Mouse (Mus musculus): ENCODE results near the gene Sbp.

DNA sequence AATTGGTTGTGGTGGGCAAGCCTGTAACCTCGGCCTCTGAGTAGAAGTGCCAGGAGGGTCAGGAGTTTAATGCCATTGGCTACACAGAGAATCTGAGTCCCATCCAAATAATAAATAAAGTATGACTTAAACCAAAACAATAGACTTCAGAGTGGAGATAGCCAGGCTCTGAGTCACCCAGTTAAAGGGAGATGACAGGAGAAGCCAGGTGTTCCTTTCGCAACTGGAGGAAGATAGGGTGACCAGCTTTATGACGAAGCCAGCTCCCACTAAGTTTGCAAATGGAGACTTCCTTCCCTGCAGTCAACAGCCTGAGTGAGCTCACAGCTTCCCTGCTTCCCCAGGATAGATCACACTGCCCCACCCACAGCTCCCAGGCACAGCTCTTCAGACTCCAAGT lies 38.0 kb downstream of the Sbp start:
- TF ChIP-seq CTCF (IDR thresholded peaks at IDR 0.05) (no peak), EP300 (IDR thresholded peaks at IDR 0.05) (no peak)
